In the genomic region with DNA sequence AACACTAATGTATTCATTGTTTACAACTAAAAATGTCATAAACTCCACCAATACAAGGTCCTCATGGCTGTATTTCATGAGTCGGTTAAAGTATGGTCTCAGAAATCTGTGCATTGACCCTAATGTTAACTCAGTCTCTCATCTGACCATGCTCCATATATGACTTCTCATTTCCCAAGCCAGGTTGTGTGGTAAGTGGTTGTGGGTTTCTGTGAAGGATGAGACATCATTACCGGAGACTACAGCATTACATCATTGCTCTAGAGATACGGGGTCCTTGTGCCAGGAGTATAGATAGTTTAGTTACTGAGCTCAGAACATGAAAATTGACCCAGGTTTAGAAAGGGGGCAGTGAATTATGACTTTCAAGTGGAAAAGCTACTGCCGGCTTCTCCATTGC, we compare ENCODE assay signal across 28 mouse cellular contexts. TPM values are rescaled to one million over a fixed set of nuclear protein-coding genes. Genes with fewer than 3 reads are reported as not detected.
"Had no signal": no experiment of that assay in that cellular context is flagged by ENCODE, and none has a peak within 500 bp of the region (broad histone marks: within the 10 kb centered on the region; RNA-seq: fewer than 3 reads in every experiment).

No protein-coding gene starts in this region.

- H3K4me1 ChIP-seq: hindbrain, embryonic 10.5 days; hindbrain, embryonic 12.5 days; intestine, embryonic 15.5 days; kidney, embryonic 15.5 days; limb, embryonic 15.5 days; liver, embryonic 12.5 days had no signal

- H3K27me3 ChIP-seq: intestine, embryonic 15.5 days; kidney, embryonic 15.5 days; limb, embryonic 15.5 days had no signal

- H3K9me3 ChIP-seq: hindbrain, embryonic 10.5 days; hindbrain, embryonic 12.5 days; intestine, embryonic 15.5 days; kidney, embryonic 15.5 days; limb, embryonic 15.5 days; liver, embryonic 12.5 days had no signal

- H3K9ac ChIP-seq: hindbrain, embryonic 12.5 days; hindbrain, embryonic 14.5 days; intestine, embryonic 15.5 days; kidney, embryonic 15.5 days; limb, embryonic 12.5 days; limb, embryonic 15.5 days; liver, embryonic 12.5 days; liver, embryonic 14.5 days had no signal

- H3K4me2 ChIP-seq: heart, embryonic 11.5 days; hindbrain, embryonic 12.5 days; hindbrain, embryonic 14.5 days; intestine, embryonic 15.5 days; kidney, embryonic 15.5 days; limb, embryonic 12.5 days; limb, embryonic 15.5 days; liver, embryonic 12.5 days had no signal

- H3K36me3 ChIP-seq: hindbrain, embryonic 10.5 days; hindbrain, embryonic 12.5 days; intestine, embryonic 15.5 days; kidney, embryonic 15.5 days; limb, embryonic 12.5 days; limb, embryonic 15.5 days; liver, embryonic 12.5 days had no signal

- H3K27ac ChIP-seq: hindbrain, embryonic 10.5 days; hindbrain, embryonic 12.5 days; hindbrain, embryonic 14.5 days; intestine, embryonic 15.5 days; kidney, embryonic 15.5 days; kidney, postnatal 0 days; limb, embryonic 15.5 days; liver, embryonic 12.5 days; liver, embryonic 14.5 days had no signal

- DNase-seq: gastrocnemius, postnatal 14 days; gastrocnemius, postnatal 36 days; heart, adult 18-20 months; heart, postnatal 10 days; heart, postnatal 4 days; kidney, adult 18-20 months; kidney, adult 9 months; kidney, postnatal 14 days; kidney, postnatal 36 days; layer of hippocampus, adult 9-11 months; layer of hippocampus, postnatal 36 days; left cerebral cortex, postnatal 4 days had no signal

- ATAC-seq: hindbrain, embryonic 16.5 days; inflammation-experienced regulatory T-cells, adult 6 months; intestine, embryonic 15.5 days; intestine, postnatal 0 days; liver, embryonic 12.5 days had no signal

- H3K4me3 ChIP-seq: hindbrain, embryonic 10.5 days; hindbrain, embryonic 12.5 days; intestine, embryonic 15.5 days; kidney, embryonic 15.5 days; limb, embryonic 12.5 days; limb, embryonic 15.5 days; liver, embryonic 12.5 days had no signal

RNA-seq across cellular contexts. Expression of a gene that starts 51.9 kb away (rescaled TPM):
- total RNA-seq: gastrocnemius, adult 18-20 months; gastrocnemius, postnatal 14 days; gastrocnemius, postnatal 36 days; liver, adult 2 months had no signal
- polyA plus RNA-seq: hindbrain, embryonic 10.5 days; hindbrain, embryonic 12.5 days; kidney, postnatal 0 days; liver, adult 2 months had no signal
